Mouse (Mus musculus) kidney, embryonic 16.5 days (tissue): ENCODE measurements at regions not wholly inside any gene's neighbourhood (a gene's known extent, or its start where the extent isn't known, plus 50 kb on each side); places are given as distances from the start of the nearest gene placed in this dataset.
"Not testable (repeated sequence)": the region's sequence is repeated elsewhere in the genome, so short reads cannot be mapped to it uniquely, and the experiment has no call there.

Experiments
- ATAC-seq: fragments of 200-750 bp; cut with Nextera tagmentation; 2 replicates; pipeline ENCODE4 v1.8.0; 2017; ENCODE audit warnings: moderate TSS enrichment; ENCODE audit not compliant: low FRiP score, low TSS enrichment
- H3K27ac ChIP-seq: fragments of 300-500 bp; sonication (generic); 2 replicates; pipeline ENCODE4 v1.5.1; 2014; ENCODE audit warnings: low read length
- H3K27me3 ChIP-seq: fragments of 300-500 bp; sonication (generic); 2 replicates; pipeline ENCODE4 v1.6.1; 2014; ENCODE audit warnings: low read length, control low read depth, mixed read lengths; ENCODE audit not compliant: insufficient read depth
- H3K36me3 ChIP-seq: fragments of 300-500 bp; sonication (generic); 2 replicates; pipeline ENCODE4 v1.6.1; 2014; ENCODE audit warnings: low read length, control low read depth, mixed read lengths; ENCODE audit not compliant: insufficient read depth
- H3K4me1 ChIP-seq: fragments of 300-500 bp; sonication (generic); 2 replicates; pipeline ENCODE4 v1.6.1; 2014; ENCODE audit warnings: low read length, control low read depth, mixed read lengths; ENCODE audit not compliant: insufficient read depth
- H3K4me2 ChIP-seq: fragments of 300-500 bp; sonication (generic); replicated peaks from 2 replicates; pipeline ENCODE4 v1.6.1; 2014; ENCODE audit warnings: low read depth, low read length
- H3K4me3 ChIP-seq: fragments of 300-500 bp; sonication (generic); 2 replicates; pipeline ENCODE4 v1.5.1; 2014; ENCODE audit warnings: mild to moderate bottlenecking, low read length
- H3K9ac ChIP-seq: fragments of 300-500 bp; sonication (generic); replicated peaks from 2 replicates; pipeline ENCODE4 v1.6.1; 2014; ENCODE audit warnings: low read length
- H3K9me3 ChIP-seq: fragments of 300-500 bp; sonication (generic); 2 replicates; pipeline ENCODE4 v1.6.1; 2016; ENCODE audit warnings: low read length, control low read depth
- WGBS: fragments of 180-500 bp; shearing (Covaris S2); extraction: QIAGEN DNeasy Blood & Tissue Kit; methylation state at CpG from one replicate; pipeline ENCODE4 v1.1.7; 2014; 5-methylcytosine and 5-hydroxymethylcytosine counted together

DNA sequence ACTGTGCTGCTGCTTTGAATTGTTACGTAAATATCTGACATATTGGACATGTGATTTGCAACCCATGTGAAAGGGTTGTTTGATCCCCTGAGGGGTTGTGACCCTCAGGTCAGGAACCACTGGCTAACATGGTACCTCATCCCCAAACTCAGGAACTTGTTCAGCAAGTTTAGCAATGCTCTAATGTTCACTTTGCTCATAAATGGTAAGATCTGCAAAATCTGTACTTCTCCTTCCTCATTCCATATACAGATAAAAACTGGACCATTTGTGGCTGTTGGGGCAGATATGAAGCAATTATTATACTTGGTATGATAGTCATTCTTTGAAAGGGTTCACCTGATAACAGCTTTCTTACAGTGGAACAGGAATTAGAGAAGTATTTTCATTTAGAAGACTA lies 463.7 kb upstream of the Acvr2a start:
- Histone ChIP-seq H3K36me3 (no peaks in the 10 kb centered on the region), H3K4me1 (no peaks in the 10 kb centered on the region), H3K4me2 (no peak overlapping the region), H3K9me3 (no peaks in the 10 kb centered on the region), H3K9ac (no peak overlapping the region), H3K27ac (no peak overlapping the region), H3K4me3 (no peak overlapping the region), H3K27me3 (no peaks in the 10 kb centered on the region)
- WGBS = 67% methylated on average over 1 of the region's 1 CpGs
- ATAC-seq = no peak

DNA sequence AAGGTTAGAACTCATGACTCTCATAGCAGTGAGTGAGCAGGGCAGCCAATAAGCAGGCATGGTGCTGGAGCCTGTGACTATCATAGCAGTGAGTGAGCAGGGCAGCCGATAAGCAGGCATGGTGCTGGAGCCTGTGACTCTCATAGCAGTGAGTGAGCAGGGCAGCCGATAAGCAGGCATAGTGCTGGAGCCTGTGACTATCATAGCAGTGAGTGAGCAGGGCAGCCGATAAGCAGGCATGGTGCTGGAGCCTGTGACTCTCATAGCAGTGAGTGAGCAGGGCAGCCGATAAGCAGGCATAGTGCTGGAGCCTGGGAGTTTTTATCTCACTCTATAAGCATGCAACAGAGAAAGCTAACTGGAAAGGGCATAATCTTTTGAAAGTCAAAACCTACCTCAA lies 442.3 kb upstream of the Acvr2a start:
- H3K27me3 ChIP-seq, H3K27ac ChIP-seq, H3K4me3 ChIP-seq, H3K4me2 ChIP-seq, ATAC-seq, H3K36me3 ChIP-seq, H3K4me1 ChIP-seq, H3K9ac ChIP-seq, H3K9me3 ChIP-seq: not testable (repeated sequence)
- WGBS = 92% methylated on average over 4 of the region's 4 CpGs

DNA sequence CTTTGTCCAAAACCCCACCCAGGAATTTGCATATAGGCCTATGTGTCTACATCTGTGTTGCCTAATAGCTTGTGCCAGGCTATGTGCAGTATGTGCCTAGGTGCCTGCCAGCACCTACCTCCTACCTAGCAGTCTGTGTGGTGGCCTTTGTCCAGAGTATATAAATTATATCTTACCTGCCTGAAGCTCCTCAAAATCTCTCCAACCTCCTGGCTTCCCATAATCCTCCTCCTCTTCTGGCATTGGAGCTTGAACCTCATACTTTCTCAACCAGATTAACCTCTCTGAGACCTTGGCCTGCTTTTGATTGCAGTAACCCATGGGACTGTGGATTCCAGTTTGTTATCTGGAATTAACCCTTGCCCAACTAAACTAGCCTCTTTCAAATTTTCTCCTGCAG lies 440.8 kb upstream of the Acvr2a start:
- no peaks in the 10 kb centered on the region for H3K9me3 ChIP-seq
- no peak overlapping the region for H3K27ac ChIP-seq
- H3K4me1 ChIP-seq = no peaks in the 10 kb centered on the region
- H3K9ac ChIP-seq = no peak overlapping the region
- H3K4me3 ChIP-seq = no peak overlapping the region
- H3K36me3 ChIP-seq = no peaks in the 10 kb centered on the region
- no peak overlapping the region for H3K4me2 ChIP-seq
- no peaks in the 10 kb centered on the region for H3K27me3 ChIP-seq
- no peak for ATAC-seq

DNA sequence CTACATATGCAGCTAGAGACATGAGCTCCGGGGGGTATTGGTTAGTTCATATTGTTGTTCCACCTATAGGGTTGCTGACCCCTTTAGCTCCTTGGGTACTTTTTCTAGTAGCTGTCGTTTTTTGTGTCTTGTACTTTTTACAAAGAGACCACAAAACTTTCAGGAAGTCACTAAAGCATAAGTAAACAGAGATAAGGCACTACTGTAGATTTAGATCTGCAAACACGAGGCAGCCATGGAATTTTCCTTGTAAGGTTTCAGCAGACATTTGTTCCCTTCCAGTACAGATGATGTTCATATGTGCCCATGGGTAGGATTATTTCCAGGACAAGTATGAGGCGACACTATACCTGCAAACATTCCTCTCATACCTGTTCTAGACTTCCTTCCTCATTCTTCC lies 439.6 kb upstream of the Acvr2a start:
- Histone ChIP-seq H3K4me1 (no peaks in the 10 kb centered on the region), H3K27ac (no peak overlapping the region), H3K9me3 (no peaks in the 10 kb centered on the region), H3K36me3 (no peaks in the 10 kb centered on the region), H3K4me2 (no peak overlapping the region), H3K4me3 (no peak overlapping the region), H3K9ac (no peak overlapping the region), H3K27me3 (no peaks in the 10 kb centered on the region)
- no peak for ATAC-seq
- 63% methylated on average over 4 of the region's 4 CpGs for WGBS

DNA sequence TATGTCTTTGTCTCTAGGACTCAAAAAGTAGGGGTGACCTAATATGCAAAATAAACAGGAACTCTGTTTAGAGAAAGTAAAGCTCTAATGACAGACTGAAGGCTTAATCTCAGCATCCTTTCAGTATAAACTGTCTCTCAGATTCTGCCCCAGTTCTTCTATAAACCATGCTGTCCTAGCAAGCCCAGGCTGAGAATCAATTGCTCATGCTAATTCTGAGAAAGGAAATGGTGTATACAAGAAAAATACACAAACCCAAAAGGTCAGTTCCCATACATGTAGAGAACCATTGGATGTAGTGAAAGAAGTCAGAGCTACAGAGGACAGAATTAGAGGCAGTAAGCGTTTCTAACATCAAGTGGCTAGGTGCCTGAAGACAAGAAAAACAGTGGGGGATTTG lies 435.7 kb upstream of the Acvr2a start:
- Histone ChIP-seq H3K27ac (no peak overlapping the region), H3K9ac (no peak overlapping the region), H3K27me3 (no peaks in the 10 kb centered on the region), H3K4me1 (peaks cover 6% of the 10 kb centered on the region; the same call in 1 of the 2 replicates), H3K9me3 (no peaks in the 10 kb centered on the region), H3K4me3 (no peak overlapping the region), H3K36me3 (no peaks in the 10 kb centered on the region), H3K4me2 (no peak overlapping the region)
- 69% methylated on average over 1 of the region's 1 CpGs for WGBS
- no peak for ATAC-seq

DNA sequence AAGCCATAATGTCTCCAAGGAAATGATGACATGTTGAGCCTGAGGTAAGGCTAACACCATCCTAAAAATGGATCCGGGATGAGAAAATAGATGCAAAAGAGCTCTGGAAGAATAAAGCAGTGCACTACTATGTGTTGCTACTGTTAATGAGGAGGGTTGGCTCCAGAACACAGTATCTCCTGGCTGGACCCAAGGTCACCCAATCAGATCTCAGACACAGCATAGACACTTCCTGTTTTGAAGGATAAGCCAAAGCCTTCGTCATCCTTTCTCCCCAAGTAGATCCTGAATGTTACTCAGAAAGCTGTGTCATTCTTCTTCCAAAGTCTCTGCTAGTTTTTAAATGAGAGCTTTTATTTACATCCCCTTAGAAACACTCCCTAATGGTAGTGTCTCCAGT lies 435.2 kb upstream of the Acvr2a start:
- ATAC-seq = no peak
- Histone ChIP-seq H3K27me3 (no peaks in the 10 kb centered on the region), H3K4me3 (no peak overlapping the region), H3K9ac (no peak overlapping the region), H3K4me1 (peaks cover 6% of the 10 kb centered on the region; the same call in 1 of the 2 replicates), H3K36me3 (no peaks in the 10 kb centered on the region), H3K9me3 (no peaks in the 10 kb centered on the region), H3K27ac (no peak overlapping the region), H3K4me2 (no peak overlapping the region)
- WGBS = 83% methylated on average over 2 of the region's 2 CpGs

DNA sequence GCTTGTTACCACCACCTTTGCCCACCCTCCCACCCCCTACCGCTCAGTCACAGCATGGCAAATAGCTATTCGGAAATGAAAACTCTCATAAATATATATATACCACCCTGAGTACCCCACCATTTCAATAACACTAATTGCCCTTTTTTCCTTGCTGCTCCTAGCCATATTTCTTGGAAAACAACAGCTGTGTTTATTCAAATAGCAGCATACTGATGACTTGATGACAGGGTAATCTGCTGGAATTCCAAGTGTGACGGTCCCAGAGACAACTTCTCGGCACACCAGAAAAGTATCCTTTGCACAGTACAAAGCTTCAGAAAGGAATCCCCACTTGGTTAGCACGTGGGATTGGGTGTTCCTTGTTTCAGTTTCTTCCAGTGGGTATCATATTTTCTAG lies 433.8 kb upstream of the Acvr2a start:
- Histone ChIP-seq H3K27ac (no peak overlapping the region), H3K4me2 (no peak overlapping the region), H3K9me3 (no peaks in the 10 kb centered on the region), H3K4me1 (peaks cover 6% of the 10 kb centered on the region; the same call in 1 of the 2 replicates), H3K36me3 (no peaks in the 10 kb centered on the region), H3K9ac (no peak overlapping the region), H3K27me3 (no peaks in the 10 kb centered on the region), H3K4me3 (no peak overlapping the region)
- ATAC-seq = peak; percentile 39; the same call in 1 of the 2 replicates
- 42% methylated on average over 5 of the region's 5 CpGs for WGBS

DNA sequence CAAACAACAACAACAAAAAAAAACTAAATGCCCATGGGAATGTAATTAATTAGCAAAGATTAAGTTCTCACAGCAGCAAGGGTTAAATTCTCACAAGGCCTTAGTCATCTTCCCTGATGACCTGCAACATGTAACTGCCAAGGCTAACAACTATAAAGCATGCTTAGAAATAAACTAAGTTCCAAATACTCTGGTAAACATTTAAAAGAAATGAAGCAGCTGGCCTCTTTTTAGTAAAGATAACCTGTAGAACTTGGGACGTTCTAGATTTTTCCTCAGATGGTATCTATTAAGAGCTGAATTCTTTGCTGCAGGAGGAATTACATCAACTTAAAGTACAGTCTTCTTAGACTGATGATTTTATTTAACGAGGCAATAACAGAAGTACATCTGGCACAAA lies 433.1 kb upstream of the Acvr2a start:
- no peaks in the 10 kb centered on the region for H3K27me3 ChIP-seq
- H3K4me2 ChIP-seq = no peak overlapping the region
- no peak overlapping the region for H3K9ac ChIP-seq
- H3K9me3 ChIP-seq = no peaks in the 10 kb centered on the region
- peaks cover 6% of the 10 kb centered on the region; the same call in 1 of the 2 replicates for H3K4me1 ChIP-seq
- H3K27ac ChIP-seq = no peak overlapping the region
- no peak overlapping the region for H3K4me3 ChIP-seq
- H3K36me3 ChIP-seq = no peaks in the 10 kb centered on the region
- WGBS = 47% methylated on average over 2 of the region's 2 CpGs
- no peak for ATAC-seq

DNA sequence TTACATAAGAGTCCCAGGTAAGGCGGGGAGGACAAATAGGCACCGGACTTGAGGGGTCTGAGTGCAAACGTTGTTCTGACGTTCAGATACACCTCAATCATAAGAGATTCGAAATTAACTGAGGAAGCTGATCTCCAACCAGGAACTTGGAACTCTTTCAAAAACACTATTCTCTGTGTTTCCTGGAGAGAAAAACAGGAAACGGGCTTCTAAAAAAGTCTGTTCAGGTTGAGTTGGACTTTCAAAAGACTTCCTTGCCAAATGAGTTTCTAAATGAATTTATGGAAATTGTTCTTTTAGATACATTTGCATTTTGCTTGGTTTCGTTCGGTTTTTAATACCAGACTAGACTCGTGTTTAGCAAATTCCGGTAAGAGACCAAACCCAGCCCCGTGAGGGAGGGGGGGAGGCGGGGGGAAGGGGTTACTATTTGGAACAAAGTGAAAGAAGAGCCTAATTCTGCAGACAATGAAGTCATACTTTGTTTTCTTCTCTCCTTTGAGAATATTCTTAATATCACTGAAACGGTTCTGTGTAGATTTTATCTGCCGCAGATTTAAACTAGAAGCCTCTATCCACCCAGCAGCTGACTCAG lies 432.3 kb upstream of the Acvr2a start:
- WGBS = 71% methylated on average over 14 of the region's 14 CpGs
- no peak overlapping the region for H3K9ac ChIP-seq
- H3K4me3 ChIP-seq = no peak overlapping the region
- no peak for ATAC-seq
- peak overlapping the region; percentile 28 for H3K27ac ChIP-seq
- H3K9me3 ChIP-seq = no peaks in the 10 kb centered on the region
- no peaks in the 10 kb centered on the region for H3K27me3 ChIP-seq
- no peaks in the 10 kb centered on the region for H3K36me3 ChIP-seq
- no peak overlapping the region for H3K4me2 ChIP-seq
- H3K4me1 ChIP-seq = peaks cover 6% of the 10 kb centered on the region; the same call in 1 of the 2 replicates

DNA sequence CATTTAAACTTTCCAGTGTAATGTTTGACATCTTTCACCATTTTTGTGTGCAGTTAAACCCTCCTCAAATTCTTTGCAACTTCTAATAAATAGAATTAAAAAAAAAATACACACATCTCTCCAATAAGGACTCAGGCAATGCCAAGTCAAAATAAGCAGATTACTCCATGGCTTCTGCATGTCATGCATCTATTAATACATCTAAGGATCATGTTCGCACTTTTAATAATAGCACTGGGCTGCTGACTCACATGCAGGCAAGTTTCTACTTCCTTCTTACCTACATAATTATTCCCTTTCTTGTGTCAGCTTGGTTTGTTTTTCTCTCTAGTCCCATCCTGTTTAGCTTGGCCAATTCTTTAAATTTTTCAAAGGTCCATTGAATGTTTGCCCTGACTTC lies 415.4 kb upstream of the Acvr2a start:
- no peak overlapping the region for H3K4me3 ChIP-seq
- H3K4me1 ChIP-seq = peaks cover 5% of the 10 kb centered on the region; the same call in 1 of the 2 replicates
- 0 out of 2 replicates have a peak overlapping the region, but pooled peaks have one; percentile 18 for H3K27ac ChIP-seq
- no peak overlapping the region for H3K9ac ChIP-seq
- no peaks in the 10 kb centered on the region for H3K27me3 ChIP-seq
- WGBS = 87% methylated on average over 1 of the region's 1 CpGs
- H3K9me3 ChIP-seq = no peaks in the 10 kb centered on the region
- no peaks in the 10 kb centered on the region for H3K36me3 ChIP-seq
- H3K4me2 ChIP-seq = no peak overlapping the region
- ATAC-seq = no peak
